Mouse (Mus musculus): ENCODE results near the gene Olfr350.

The Olfr350 gene

DNA sequence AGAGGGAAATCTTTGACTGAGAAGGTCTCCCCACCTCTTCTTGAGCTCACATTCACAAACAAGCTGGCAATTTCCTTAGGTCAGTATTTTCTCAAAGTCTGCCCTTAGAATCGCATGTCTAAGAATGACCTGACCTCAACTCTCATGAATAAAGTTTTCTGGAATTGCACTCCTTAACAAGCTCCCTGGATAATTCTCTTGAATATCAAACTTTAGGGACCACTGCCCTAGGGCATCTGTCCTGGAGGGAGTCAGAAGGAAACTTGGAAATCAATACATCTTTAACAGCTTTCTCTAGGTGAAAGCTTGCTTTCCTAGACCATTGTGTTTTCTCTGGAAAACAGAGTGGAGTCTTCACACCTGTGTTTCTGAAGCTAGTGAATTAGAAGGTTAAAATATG, at the start of gene Olfr350:
Olfr350 (plus strand) TSS at position 301 of the 400 bp plus-strand sequence.
- DNase-seq: no peak

DNA sequence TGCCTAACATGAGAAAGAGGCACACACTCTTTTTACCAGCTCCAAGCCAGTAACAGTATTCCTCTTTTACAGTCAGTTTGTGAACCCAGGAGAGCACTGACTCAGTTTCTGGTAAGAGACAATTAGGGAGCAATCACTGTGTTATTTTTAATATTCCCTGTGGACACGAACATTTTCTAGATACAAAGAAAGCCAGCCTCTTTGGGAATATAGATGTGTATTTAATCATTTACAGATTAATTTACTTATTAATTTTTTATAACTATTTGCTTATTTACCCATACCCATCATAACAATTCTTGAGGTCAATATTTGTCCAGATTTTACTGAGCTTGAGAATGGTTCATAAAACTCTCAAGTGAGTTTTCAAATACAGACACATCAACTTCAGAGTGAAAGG, 29.2 kb upstream of the Olfr350 start, which contains the start of gene Olfr3:
Olfr3 (minus strand) TSS at position 101 of the 400 bp plus-strand sequence.
- no peak for DNase-seq

DNA sequence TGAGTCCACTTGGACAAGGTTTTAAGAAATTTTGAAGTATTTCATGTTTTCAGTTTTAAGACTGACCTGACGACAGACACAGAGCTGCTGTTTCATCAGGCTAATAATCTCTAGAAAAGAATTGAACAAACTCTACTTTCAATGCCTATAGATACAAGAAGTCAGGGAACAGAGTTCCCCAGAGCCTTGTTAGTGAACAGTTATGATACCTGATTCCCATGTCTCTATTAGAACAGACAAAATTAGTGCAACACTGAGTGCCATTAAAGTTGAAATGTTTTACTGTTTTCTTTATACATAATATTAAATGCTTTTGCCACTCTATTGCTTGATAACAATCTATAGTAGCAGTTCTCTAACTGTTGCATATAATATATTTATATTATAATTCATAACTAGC, 16.4 kb downstream of the Olfr350 start, which contains the start of gene Olfr351:
Olfr351 (minus strand) TSS at position 101 of the 400 bp plus-strand sequence.
- no peak for DNase-seq

DNA sequence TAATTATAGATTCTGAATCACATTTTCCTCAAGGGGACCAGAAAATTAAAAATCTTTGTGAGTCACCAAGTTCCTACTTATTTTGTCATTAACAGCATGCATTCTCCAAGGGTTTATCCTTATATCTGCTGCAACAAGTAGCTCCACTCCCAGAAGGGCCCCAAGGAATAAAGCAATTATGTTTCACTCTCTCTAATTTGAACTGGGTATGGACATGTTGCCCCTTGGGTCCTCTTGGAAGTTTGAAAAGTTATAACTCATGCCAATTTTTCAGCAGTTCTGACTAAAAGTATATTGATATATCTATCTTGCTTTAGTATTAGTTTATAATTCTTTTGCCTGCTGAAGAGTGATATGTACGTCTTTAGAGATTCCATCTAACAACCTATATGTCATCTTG, 22.1 kb downstream of the Olfr350 start, which contains the start of gene Olfr352:
Olfr352 (plus strand) TSS at position 301 of the 400 bp plus-strand sequence.
- DNase-seq: no peak

DNA sequence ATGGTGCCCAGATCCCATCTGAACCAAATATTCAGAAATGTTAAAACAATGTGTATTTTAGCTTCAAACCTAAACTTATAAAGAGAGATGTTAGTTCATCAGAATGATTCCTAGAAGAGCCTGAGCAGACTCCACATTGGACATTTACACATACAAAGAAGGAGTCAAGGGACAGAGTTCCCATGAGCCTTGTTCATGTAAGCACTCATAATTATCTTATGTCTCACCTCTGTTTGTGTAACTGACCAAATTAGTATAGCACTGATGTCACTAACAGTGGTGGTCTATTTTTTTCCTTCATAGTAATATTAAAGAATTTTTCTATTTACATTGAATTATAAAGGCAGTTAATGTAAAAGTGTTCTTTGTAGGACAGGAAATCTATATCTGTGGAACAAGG, 46.7 kb downstream of the Olfr350 start, which contains the start of gene Olfr353:
Olfr353 (minus strand) TSS at position 101 of the 400 bp plus-strand sequence.
- DNase-seq: no peak

DNA sequence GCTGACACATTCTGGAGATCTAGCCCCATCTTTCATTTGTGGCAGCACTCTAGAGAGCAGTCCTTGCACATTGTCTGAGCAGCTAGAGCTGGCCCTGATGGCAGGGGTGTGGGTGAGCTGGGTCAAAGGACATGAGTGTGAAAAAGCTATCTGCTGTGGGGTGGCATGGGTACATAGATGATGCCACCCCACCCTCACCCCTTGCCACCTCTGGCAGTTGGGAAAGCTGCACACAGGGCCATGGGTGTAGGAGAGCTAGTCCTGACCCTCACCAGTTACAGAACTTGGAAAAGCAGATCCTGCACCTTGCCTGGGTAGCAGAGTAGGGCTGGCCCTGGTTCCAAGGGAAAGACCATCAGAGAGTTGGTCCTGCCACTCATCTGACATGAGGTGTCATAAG, 51.0 kb downstream of the Olfr350 start:
- DNase-seq: no peak

Data from lung, postnatal 10 days (tissue).